Mouse (Mus musculus): ENCODE data around the gene Olfr1107. TPM values are rescaled to one million over a fixed set of nuclear protein-coding genes. Genes with fewer than 3 reads are reported as not detected.

The Olfr1107 gene
- not detected for total RNA-seq (2021)
- long read RNA-seq, experiment 1: 0 reads
- long read RNA-seq, experiment 2: 0 reads

DNA sequence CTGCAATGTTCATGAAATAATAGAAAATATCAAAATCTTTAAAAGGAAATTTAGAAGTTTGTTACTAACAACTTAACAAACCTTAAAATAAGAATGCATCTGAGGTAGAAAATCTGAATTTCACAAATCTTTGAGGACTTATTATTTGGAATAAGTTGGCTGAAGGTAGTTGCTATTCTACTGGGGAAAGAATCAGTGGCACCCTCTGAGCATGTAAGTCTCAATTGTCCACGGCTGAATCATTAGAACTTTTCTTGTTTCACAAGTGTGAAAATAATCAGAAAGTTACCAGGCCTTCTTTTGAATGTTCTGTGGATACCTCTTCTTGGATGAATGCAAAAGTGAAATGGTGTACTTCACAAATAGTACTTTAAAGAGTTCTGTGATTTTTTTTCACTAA lies at the start of gene Olfr1107:
Gene Olfr1107 (minus strand): TSS at position 101 of the 400 bp plus-strand sequence.
- no peak for DNase-seq

DNA sequence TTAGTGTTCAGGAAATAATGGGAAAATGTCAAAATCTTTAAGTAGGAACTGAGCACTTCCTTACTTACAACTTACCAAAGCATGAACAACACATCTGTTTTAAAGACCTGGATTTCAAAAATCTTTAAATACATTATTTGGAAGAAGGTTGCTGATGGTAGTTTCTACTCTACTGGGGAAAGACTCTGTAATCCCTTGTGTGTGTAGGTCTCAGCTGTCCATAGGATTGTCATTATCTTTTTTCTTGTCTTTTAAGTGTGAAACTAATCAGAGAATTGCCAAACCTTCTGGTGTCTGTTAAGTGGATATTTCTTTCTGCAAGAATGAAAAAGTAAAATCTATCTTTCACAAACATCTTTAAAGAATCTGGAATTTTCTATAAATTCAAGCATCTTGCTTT lies 38.9 kb upstream of the Olfr1107 start, which contains the start of gene Olfr259:
Gene Olfr259 (minus strand): TSS at position 101 of the 400 bp plus-strand sequence.
- DNase-seq: no peak

DNA sequence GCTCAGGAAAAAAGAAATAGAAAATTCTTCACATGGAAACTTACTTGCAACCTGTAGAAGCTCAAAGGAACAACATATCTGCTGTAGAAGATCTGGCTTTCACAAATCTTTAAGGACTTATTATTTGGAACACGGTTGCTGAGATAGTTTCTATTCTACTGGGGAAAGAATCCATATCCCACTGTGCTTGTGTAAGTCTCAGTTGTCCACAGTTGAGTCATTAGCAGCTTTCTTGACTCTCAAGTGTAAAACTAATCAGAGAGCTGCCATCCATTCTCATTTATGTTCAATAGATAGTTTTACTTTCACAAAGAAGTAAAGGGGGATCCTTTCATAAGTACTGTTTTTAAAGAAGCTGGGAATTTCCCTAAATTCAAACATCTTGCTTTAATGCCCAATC lies 20.3 kb upstream of the Olfr1107 start, which contains the start of gene Olfr1109:
Gene Olfr1109 (minus strand): TSS at position 101 of the 400 bp plus-strand sequence.
- no peak for DNase-seq

DNA sequence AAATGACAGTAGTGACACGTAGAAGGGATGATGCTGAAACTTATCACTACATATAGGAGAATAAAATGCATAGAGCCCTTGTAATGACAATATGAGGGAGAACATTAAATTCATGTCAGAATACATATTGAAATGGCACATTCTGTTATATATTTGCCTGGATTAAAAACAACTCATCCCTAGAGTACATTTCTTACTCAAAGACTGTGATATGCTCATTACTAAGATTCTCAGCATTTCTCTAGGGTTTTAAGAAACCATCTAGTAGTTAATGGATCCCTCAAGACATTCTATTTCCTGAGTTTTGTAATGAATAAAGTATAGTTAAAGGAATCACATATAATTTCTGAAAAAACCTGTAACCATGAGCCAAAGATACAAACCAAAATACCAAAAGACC lies 23.4 kb downstream of the Olfr1107 start, which contains the start of gene Olfr1106:
Gene Olfr1106 (minus strand): TSS at position 101 of the 400 bp plus-strand sequence.
- no peak for DNase-seq

DNA sequence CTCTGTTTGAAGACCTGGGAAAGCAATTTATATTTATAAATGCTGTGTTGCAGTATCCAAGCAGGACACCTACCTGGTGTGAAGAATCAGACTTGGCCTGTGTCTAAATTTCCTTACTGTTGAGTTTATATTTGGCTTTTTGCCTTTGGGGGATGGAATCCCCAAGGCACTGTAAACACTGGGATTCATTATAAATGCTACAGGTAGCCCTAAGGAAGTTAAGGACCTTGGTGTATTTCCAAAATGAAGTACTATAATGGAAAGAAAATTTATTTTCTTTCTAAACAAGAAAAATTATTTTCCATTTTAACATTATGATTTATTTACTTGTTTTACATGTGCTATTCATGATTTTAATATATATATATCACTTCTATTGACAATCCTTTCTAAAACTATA lies 39.2 kb downstream of the Olfr1107 start, which contains the start of gene Olfr1105:
Gene Olfr1105 (minus strand): TSS at position 101 of the 400 bp plus-strand sequence.
- no peak for DNase-seq

DNA sequence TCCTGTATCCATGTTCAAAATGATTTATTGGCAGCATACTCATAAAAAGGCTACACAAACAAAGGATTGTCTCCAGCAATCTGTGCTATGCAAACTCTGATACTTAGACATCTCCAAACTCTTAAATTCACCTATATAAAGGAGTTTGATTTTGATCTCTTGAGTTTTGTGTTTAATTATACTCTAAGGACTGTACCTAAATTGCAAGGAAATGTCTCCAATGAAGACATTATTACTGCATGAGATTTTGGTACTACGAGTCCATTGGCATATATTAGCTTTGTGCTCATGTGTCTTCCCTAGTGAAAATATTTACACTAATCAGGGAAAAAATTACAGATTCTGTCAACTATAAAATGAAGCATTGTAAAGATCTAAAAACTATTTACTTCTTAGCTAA lies 48.6 kb downstream of the Olfr1107 start, which contains the start of gene Olfr1104:
Gene Olfr1104 (minus strand): TSS at position 101 of the 400 bp plus-strand sequence.
- DNase-seq: no peak

Other genes with a start within 250 kb of the Olfr1107 start
- not detected for gene Olfr1095, start 224.1 kb downstream of the Olfr1107 start, total RNA-seq (2021)
- gene Gm13723, start 201.0 kb downstream of the Olfr1107 start, total RNA-seq (2021): not detected
- not detected for gene Olfr1097, start 183.6 kb downstream of the Olfr1107 start, total RNA-seq (2021)
- not detected for gene Olfr1098, start 151.3 kb downstream of the Olfr1107 start, total RNA-seq (2021)
- not detected for gene Olfr1099, start 115.1 kb downstream of the Olfr1107 start, total RNA-seq (2021)
- gene Olfr1100, start 95.9 kb downstream of the Olfr1107 start, total RNA-seq (2021): not detected
- gene Olfr1101, start 84.6 kb downstream of the Olfr1107 start, total RNA-seq (2021): not detected
- not detected for gene Olfr1102, start 77.4 kb downstream of the Olfr1107 start, total RNA-seq (2021)
- gene Olfr1104, start 48.7 kb downstream of the Olfr1107 start, total RNA-seq (2021): not detected
- not detected for gene Olfr1105, start 39.3 kb downstream of the Olfr1107 start, total RNA-seq (2021)
- gene Olfr1106, start 23.5 kb downstream of the Olfr1107 start, total RNA-seq (2021): not detected
- not detected for gene Olfr1109, start 20.2 kb upstream of the Olfr1107 start, total RNA-seq (2021)
- not detected for gene Olfr259, start 38.8 kb upstream of the Olfr1107 start, total RNA-seq (2021)
- gene Olfr1110, start 64.5 kb upstream of the Olfr1107 start, total RNA-seq (2021): not detected
- gene Olfr1111, start 76.8 kb upstream of the Olfr1107 start, total RNA-seq (2021): not detected
- not detected for gene Olfr1112, start 112.0 kb upstream of the Olfr1107 start, total RNA-seq (2021)
- gene Olfr1113, start 133.2 kb upstream of the Olfr1107 start, total RNA-seq (2021): not detected
- gene Olfr1115, start 172.2 kb upstream of the Olfr1107 start, total RNA-seq (2021): not detected
- gene Olfr1116, start 191.7 kb upstream of the Olfr1107 start, total RNA-seq (2021): not detected
- gene Olfr1118, start 231.8 kb upstream of the Olfr1107 start, total RNA-seq (2021): not detected

Data from adrenal gland, postnatal 36 days (tissue).